Mouse (Mus musculus) heart, embryonic 15.5 days (tissue): ENCODE measurements around the gene Meiob. TPM values are rescaled to one million over a fixed set of nuclear protein-coding genes. Genes with fewer than 3 reads are reported as not detected.

ENCODE experiments used
- ATAC-seq: fragments of 200-750 bp; cut with Nextera tagmentation; replicated peaks from 2 replicates; pipeline ENCODE4 v1.8.0; 2017; ENCODE audit warnings: low read depth, moderate TSS enrichment; ENCODE audit not compliant: insufficient number of reproducible peaks, insufficient read depth, low FRiP score
- H3K27ac ChIP-seq: fragments of 300-500 bp; sonication (generic); 2 replicates; pipeline ENCODE4 v1.5.1; 2015; ENCODE audit warnings: mild to moderate bottlenecking, inconsistent platforms
- H3K27me3 ChIP-seq: fragments of 300-500 bp; sonication (generic); 2 replicates; pipeline ENCODE4 v1.6.1; 2015; ENCODE audit warnings: inconsistent platforms
- H3K36me3 ChIP-seq: fragments of 300-500 bp; sonication (generic); 2 replicates; pipeline ENCODE4 v1.6.1; 2015; ENCODE audit warnings: mild to moderate bottlenecking, inconsistent platforms
- H3K4me1 ChIP-seq: fragments of 300-500 bp; sonication (generic); replicated peaks from 2 replicates; pipeline ENCODE4 v1.6.1; 2015; ENCODE audit warnings: inconsistent platforms
- H3K4me2 ChIP-seq: fragments of 300-500 bp; sonication (generic); 2 replicates; pipeline ENCODE4 v1.6.1; 2015; ENCODE audit warnings: inconsistent platforms, mild to moderate bottlenecking, moderate library complexity
- H3K4me3 ChIP-seq: fragments of 300-500 bp; sonication (generic); 2 replicates; pipeline ENCODE4 v1.5.1; 2015; ENCODE audit warnings: mild to moderate bottlenecking, inconsistent platforms
- H3K9ac ChIP-seq: fragments of 300-500 bp; sonication (generic); 2 replicates; pipeline ENCODE4 v1.6.1; 2015; ENCODE audit warnings: mild to moderate bottlenecking, inconsistent platforms
- H3K9me3 ChIP-seq: fragments of 300-500 bp; sonication (generic); replicated peaks from 2 replicates; pipeline ENCODE4 v1.6.1; 2016; ENCODE audit warnings: inconsistent platforms
- WGBS: fragments of 180-500 bp; shearing (Covaris S2); methylation state at CpG from one replicate; pipeline ENCODE4 v1.1.7; 2015; ENCODE audit warnings: mixed read lengths; 5-methylcytosine and 5-hydroxymethylcytosine counted together
- polyA plus RNA-seq: library from polyadenylated mRNA; unstranded; fragments of >200 nt; fragmentation: Nextera tagmentation; extraction: Ambion mirVana; gene quantifications from 2 replicates; pipeline ENCODE4 v1.2.1, GENCODE M21; 2015

Gene Meiob
- polyA plus RNA-seq: not detected in 2 replicates

GRCm38 (mm10) chr17:24803952-24804951 is at the start of gene Meiob:
Meiob (plus strand) TSS chr17:24804289.
- Histone ChIP-seq H3K4me3 (peak within 1 kb of the TSS; percentile 66), H3K4me1 (peaks cover 9% of the 10 kb centered on the region; the same call in 1 of the 2 replicates), H3K9ac (peak within 1 kb of the TSS; percentile 69), H3K4me2 (peak within 1 kb of the TSS; percentile 94), H3K27ac (no peak within 1 kb of the TSS), H3K36me3 (no peaks in the 10 kb centered on the region), H3K9me3 (no peaks in the 10 kb centered on the region), H3K27me3 (peaks cover 47% of the 10 kb centered on the region)
- under 1% methylated on average over 71 of the region's 71 CpGs for WGBS
- peak; percentile 83 for ATAC-seq

DNA sequence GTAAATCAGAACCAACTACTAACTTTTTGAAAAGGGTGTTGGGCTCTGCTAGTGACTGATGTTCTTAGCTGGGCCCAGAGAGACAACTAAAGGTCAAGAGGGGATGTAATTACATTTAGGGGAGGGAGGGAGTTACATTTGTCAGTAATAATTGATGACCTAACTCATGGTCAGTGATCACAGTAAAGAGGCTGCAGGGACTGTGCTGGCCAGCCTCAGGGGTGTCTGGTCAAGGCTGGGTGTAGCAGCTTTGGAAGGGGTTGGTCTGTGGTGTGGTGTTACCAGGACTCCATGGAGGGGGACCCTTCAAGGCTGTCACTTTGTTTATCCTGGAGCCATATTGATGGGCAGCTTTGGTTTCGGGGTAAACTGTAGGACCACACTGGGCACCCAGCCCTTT is 46.7 kb upstream of the Meiob start:
- Histone ChIP-seq H3K9me3 (no peaks in the 10 kb centered on the region), H3K27me3 (peaks cover 37% of the 10 kb centered on the region), H3K4me2 (no peak overlapping the region), H3K4me1 (peaks cover 20% of the 10 kb centered on the region), H3K36me3 (no peaks in the 10 kb centered on the region), H3K27ac (no peak overlapping the region), H3K4me3 (no peak overlapping the region), H3K9ac (no peak overlapping the region)
- ATAC-seq: no peak
- WGBS: 91% methylated on average over 1 of the region's 1 CpGs

DNA sequence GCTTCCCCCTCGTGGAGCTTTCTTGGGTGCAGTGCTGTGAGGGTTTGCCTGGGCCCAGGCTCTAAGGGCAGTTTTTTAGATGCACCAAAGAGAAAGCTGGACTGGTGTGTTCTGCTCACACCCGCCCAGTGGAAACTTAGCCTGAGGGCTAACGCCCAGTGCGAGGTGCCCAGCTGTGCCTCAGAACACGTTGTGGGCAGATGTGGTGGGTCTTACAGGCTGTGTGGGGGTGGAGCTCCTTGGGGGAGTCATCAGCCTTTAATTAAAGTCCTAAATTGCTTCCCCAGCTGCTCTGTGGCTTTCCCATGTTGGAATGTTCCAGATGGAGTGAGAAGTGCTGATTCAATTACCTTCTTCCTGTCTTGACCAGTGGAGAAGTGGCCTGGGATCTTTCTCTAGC is 43.0 kb upstream of the Meiob start:
- no peaks in the 10 kb centered on the region for H3K9me3 ChIP-seq
- no peaks in the 10 kb centered on the region for H3K36me3 ChIP-seq
- ATAC-seq: no peak
- H3K4me1 ChIP-seq: 0 out of 2 replicates have a peak, but pooled peaks cover 9% of the 10 kb centered on the region
- H3K27me3 ChIP-seq: peaks cover 4% of the 10 kb centered on the region; the same call in 1 of the 2 replicates
- no peak overlapping the region for H3K4me3 ChIP-seq
- H3K27ac ChIP-seq: no peak overlapping the region
- WGBS: 62% methylated on average over 5 of the region's 5 CpGs
- no peak overlapping the region for H3K4me2 ChIP-seq
- H3K9ac ChIP-seq: no peak overlapping the region

DNA sequence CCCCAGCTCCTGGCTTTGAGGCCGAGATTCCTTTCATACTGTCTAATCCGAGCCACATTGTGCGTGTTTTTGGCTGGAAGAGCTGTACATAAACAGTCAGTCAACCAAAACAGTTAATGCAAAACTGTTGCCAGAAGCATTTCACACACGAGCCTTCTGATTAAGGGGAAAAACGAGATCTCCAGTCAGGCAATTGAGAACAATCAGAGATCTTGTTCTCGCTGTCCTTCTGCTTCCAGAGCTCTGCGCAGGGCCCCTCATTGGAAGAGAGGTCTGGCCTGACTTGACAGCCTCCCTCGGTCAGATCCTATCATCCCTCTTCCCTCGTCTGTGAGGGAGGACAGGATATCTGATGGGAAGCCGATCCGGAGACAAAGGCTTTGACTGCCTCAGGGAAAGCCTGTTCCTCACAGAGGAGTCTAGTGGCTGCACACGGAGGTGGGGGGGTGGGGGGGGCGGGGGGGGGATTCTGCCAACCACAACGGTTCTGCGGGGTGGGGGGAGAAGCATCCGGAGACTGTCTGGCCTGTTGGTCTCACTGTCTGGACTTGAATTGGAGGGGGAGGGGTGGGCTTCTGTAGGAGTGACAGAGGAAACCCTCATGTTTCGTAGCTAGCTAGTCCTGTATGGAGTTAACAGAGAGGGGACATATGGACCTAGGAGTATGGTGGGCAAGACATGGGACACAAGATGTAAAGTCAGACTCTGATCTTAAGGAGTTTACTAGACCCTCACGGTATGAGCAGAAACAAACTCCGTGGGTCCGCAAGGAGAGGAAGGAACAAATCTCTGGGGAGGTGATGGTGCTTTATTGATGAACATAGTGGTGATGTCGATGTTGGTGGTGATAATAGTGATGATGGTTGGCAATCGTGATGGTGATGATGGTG is 38.8 kb upstream of the Meiob start:
- Histone ChIP-seq H3K4me1 (0 out of 2 replicates have a peak, but pooled peaks cover 12% of the 10 kb centered on the region), H3K27me3 (0 out of 2 replicates have a peak, but pooled peaks cover 4% of the 10 kb centered on the region), H3K36me3 (no peaks in the 10 kb centered on the region), H3K4me2 (peak overlapping the region; percentile 2; the same call in 1 of the 2 replicates), H3K4me3 (no peak overlapping the region), H3K9ac (no peak overlapping the region), H3K9me3 (no peaks in the 10 kb centered on the region), H3K27ac (no peak overlapping the region)
- WGBS: 38% methylated on average over 21 of the region's 22 CpGs
- ATAC-seq: no peak

DNA sequence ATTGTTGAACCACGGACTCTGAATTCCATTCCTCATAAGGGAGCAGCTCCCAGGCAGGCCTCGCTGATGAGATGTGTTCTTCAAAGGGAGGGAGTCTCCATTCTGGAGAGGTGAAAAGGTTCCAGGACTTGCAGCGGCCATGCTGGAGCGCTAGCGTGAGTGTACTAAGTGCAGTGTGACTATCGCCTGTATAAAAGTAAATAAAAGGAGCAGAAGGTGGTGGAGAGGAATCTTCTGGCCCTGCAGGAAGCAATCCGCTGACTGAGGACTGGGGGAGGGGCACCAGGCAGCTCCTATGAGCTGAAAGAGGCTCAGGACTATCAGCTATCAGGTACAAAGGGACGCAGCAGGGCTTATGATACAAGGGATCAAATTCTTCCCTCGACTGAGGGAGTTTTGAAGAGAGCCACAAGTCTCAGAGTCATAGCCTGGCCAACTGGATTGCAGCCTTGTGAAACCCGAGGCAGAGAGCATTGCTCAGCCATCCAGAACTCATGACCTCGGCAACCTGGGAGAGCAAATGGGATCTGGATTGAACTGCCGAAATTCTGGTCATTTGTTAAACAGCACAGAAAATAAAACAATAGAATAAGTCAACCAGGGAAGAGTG is 37.7 kb upstream of the Meiob start:
- H3K36me3 ChIP-seq: no peaks in the 10 kb centered on the region
- H3K9me3 ChIP-seq: no peaks in the 10 kb centered on the region
- no peak overlapping the region for H3K4me3 ChIP-seq
- no peak overlapping the region for H3K4me2 ChIP-seq
- WGBS: 25% methylated on average over 12 of the region's 12 CpGs
- H3K9ac ChIP-seq: no peak overlapping the region
- H3K27ac ChIP-seq: no peak overlapping the region
- 0 out of 2 replicates have a peak, but pooled peaks cover 12% of the 10 kb centered on the region for H3K4me1 ChIP-seq
- no peak for ATAC-seq
- H3K27me3 ChIP-seq: 0 out of 2 replicates have a peak, but pooled peaks cover 4% of the 10 kb centered on the region

DNA sequence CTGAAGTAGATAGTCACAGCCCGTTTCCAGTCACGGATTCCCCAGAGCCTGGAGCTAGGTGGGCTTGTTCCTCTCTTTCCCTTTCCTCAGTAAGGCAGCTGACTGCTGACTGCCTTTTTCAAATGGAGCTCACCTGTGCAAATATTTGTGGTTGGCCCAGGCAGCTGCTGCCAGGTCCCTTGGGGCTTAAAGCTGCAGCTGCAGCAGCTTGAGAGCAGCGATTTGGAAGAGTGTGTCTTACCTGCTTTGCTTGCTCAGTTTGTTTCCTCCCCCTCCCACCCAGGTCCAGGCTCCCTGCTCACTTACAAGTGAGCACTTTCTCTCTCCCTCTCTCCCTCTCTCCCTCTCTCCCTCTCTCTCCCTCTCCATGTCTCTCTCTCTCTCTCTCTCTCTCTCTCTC is 34.9 kb upstream of the Meiob start:
- no peaks in the 10 kb centered on the region for H3K9me3 ChIP-seq
- whole genome bisulfite sequencing: 37% methylated on average over 3 of the region's 3 CpGs
- H3K36me3 ChIP-seq: no peaks in the 10 kb centered on the region
- no peak overlapping the region for H3K4me2 ChIP-seq
- 0 out of 2 replicates have a peak, but pooled peaks cover 4% of the 10 kb centered on the region for H3K27me3 ChIP-seq
- no peak overlapping the region for H3K27ac ChIP-seq
- ATAC-seq: no peak
- H3K4me1 ChIP-seq: 0 out of 2 replicates have a peak, but pooled peaks cover 8% of the 10 kb centered on the region
- no peak overlapping the region for H3K9ac ChIP-seq
- H3K4me3 ChIP-seq: no peak overlapping the region

- H3K4me3 ChIP-seq: no peak overlapping the region
- H3K27me3 ChIP-seq: 0 out of 2 replicates have a peak, but pooled peaks cover 3% of the 10 kb centered on the region
- ATAC-seq: no peak
- H3K4me1 ChIP-seq: no peaks in the 10 kb centered on the region
- no peak overlapping the region for H3K9ac ChIP-seq
- H3K4me2 ChIP-seq: no peak overlapping the region
- H3K36me3 ChIP-seq: no peaks in the 10 kb centered on the region
- H3K9me3 ChIP-seq: no peaks in the 10 kb centered on the region
- 80% methylated on average over 5 of the region's 5 CpGs for WGBS
- H3K27ac ChIP-seq: no peak overlapping the region
Measured at GRCm38 (mm10) chr17:24773241-24773640, 30.8 kb upstream of the Meiob start.

DNA sequence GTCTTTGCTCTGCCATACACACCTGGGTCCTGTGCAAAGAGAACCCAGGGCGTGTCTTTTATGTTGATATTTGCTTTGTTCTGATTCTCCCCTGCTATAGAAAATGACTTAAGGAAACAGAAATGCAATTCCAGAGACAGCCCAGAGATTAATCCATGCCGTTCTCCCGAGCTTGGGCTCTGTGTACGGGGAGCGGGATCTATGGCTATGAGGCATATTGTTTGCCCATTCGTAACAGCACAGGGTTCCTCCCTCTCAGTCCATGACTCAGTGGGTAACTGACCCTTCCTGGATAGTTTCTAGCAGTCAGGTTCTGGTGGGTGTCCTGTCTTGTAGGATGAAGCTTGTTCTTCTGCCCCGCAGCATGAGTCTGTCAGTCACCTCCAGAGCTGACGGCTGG is 28.9 kb upstream of the Meiob start:
- WGBS: 79% methylated on average over 8 of the region's 8 CpGs
- no peak overlapping the region for H3K9ac ChIP-seq
- H3K36me3 ChIP-seq: no peaks in the 10 kb centered on the region
- no peak overlapping the region for H3K27ac ChIP-seq
- ATAC-seq: no peak
- no peaks in the 10 kb centered on the region for H3K27me3 ChIP-seq
- H3K9me3 ChIP-seq: no peaks in the 10 kb centered on the region
- H3K4me1 ChIP-seq: no peaks in the 10 kb centered on the region
- H3K4me3 ChIP-seq: no peak overlapping the region
- no peak overlapping the region for H3K4me2 ChIP-seq

GRCm38 (mm10) chr17:24777073-24777472 is 27.0 kb upstream of the Meiob start:
- H3K9ac ChIP-seq: no peak overlapping the region
- H3K36me3 ChIP-seq: no peaks in the 10 kb centered on the region
- ATAC-seq: no peak
- H3K4me2 ChIP-seq: no peak overlapping the region
- no peaks in the 10 kb centered on the region for H3K27me3 ChIP-seq
- H3K9me3 ChIP-seq: no peaks in the 10 kb centered on the region
- H3K4me3 ChIP-seq: no peak overlapping the region
- H3K4me1 ChIP-seq: no peaks in the 10 kb centered on the region
- 62% methylated on average over 2 of the region's 2 CpGs for WGBS
- H3K27ac ChIP-seq: no peak overlapping the region

GRCm38 (mm10) chr17:24780821-24781220 is 23.3 kb upstream of the Meiob start:
- Histone ChIP-seq H3K27ac (no peak overlapping the region), H3K9ac (no peak overlapping the region), H3K4me2 (no peak overlapping the region), H3K27me3 (no peaks in the 10 kb centered on the region), H3K9me3 (no peaks in the 10 kb centered on the region), H3K4me1 (no peaks in the 10 kb centered on the region), H3K4me3 (no peak overlapping the region), H3K36me3 (no peaks in the 10 kb centered on the region)
- WGBS: 77% methylated on average over 2 of the region's 2 CpGs
- ATAC-seq: no peak
